In the genomic region with DNA sequence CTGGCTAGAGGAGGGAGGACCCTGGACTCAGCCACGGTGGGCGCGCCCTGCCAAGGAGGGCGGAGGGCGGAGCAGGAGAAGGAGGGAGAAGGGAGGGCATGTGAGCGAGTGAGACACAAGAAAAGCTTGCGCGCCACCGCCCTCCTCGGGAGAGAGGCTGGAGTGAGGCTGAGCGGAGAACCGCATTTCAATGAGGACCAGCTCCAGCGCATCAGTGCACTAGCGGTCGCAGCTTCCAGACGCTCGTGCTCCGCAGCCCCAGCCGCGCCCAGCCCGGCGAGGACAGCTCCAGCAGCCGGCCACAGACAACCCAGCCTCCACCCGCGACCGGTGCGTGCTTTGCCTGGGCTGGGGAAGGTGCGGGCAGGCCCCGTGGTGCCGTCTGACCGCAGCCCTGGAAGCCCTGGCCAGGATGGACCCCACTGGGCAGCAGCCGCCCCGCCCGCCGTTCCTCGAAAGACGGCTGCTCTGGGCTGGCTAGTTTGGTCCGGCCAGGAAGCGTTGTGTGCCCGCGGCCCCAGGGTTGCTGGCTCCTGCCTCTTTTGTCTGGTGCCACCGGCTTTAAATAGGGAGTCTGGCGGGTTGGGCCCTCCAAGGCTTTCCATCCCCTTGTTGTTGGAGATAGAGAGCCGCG, we compare ENCODE assay signal across 7 mouse cellular contexts. TPM values are rescaled to one million over a fixed set of nuclear protein-coding genes. Genes with fewer than 3 reads are reported as not detected.
DNase-seq lines count a peak whose midpoint lies in the region; ATAC-seq and TF ChIP-seq lines count a peak whose summit lies in the region.

No protein-coding gene starts in this region.

- no peaks in the 10 kb centered on the region for H3K9me3 ChIP-seq in embryonic facial prominence, embryonic 13.5 days
- H3K9me3 ChIP-seq in limb, embryonic 11.5 days (ENCODE audit: control insufficient read depth, low read length), result no peaks in the 10 kb centered on the region
- H3K9me3 ChIP-seq in midbrain, embryonic 16.5 days (replicated peaks; ENCODE audit: control insufficient read depth, low read length, poor library complexity, severe bottlenecking), result no peaks in the 10 kb centered on the region

- peak overlapping the region; percentile 81 for H3K9ac ChIP-seq in embryonic facial prominence, embryonic 13.5 days
- H3K9ac ChIP-seq in limb, embryonic 11.5 days (ENCODE audit: low read length), result peak overlapping the region; percentile 84
- peak overlapping the region; percentile 100 for H3K9ac ChIP-seq in midbrain, embryonic 16.5 days (ENCODE audit: low read depth, low read length)

- ATAC-seq in embryonic facial prominence, embryonic 13.5 days (ENCODE audit: insufficient number of reproducible peaks, insufficient read depth, low FRiP score, low TSS enrichment, low read depth), result peak; percentile 89
- peak; percentile 86 for ATAC-seq in limb, embryonic 11.5 days (ENCODE audit: insufficient number of reproducible peaks, low FRiP score, low TSS enrichment, low read depth)
- peak; percentile 95 for ATAC-seq in midbrain, embryonic 16.5 days

- 0 out of 2 replicates have a peak, but pooled peaks cover 3% of the 10 kb centered on the region for H3K27me3 ChIP-seq in embryonic facial prominence, embryonic 13.5 days
- H3K27me3 ChIP-seq in limb, embryonic 11.5 days (ENCODE audit: control insufficient read depth, insufficient read depth, low read length), result 0 out of 2 replicates have a peak, but pooled peaks cover 5% of the 10 kb centered on the region
- no peaks in the 10 kb centered on the region for H3K27me3 ChIP-seq in midbrain, embryonic 16.5 days (ENCODE audit: control insufficient read depth, insufficient read depth, low read depth, low read length)
- H3K27me3 ChIP-seq in testis, adult 2 months (ENCODE audit: control insufficient read depth, insufficient read depth, low read length), result no peaks in the 10 kb centered on the region; the same call in 1 of the 2 replicates

- WGBS in embryonic facial prominence, embryonic 13.5 days, result under 1% methylated on average over 45 of the region's 45 CpGs
- WGBS in limb, embryonic 11.5 days, result under 1% methylated on average over 45 of the region's 45 CpGs
- under 1% methylated on average over 45 of the region's 45 CpGs for WGBS in midbrain, embryonic 16.5 days

- peak overlapping the region; percentile 43 for H3K4me3 ChIP-seq in bone marrow macrophage, adult 2 months (ENCODE audit: insufficient read depth, low read length)
- peak overlapping the region; percentile 68 for H3K4me3 ChIP-seq in embryonic facial prominence, embryonic 13.5 days
- peak overlapping the region; percentile 70 for H3K4me3 ChIP-seq in limb, embryonic 11.5 days (ENCODE audit: low read depth, low read length)
- H3K4me3 ChIP-seq in midbrain, embryonic 16.5 days (ENCODE audit: low read depth, low read length), result peak overlapping the region; percentile 93
- peak overlapping the region; percentile 57 for H3K4me3 ChIP-seq in testis, adult 2 months (ENCODE audit: control insufficient read depth, low read depth, low read length)

- peaks cover 6% of the 10 kb centered on the region; the same call in 1 of the 2 replicates for H3K36me3 ChIP-seq in embryonic facial prominence, embryonic 13.5 days
- no peaks in the 10 kb centered on the region for H3K36me3 ChIP-seq in limb, embryonic 11.5 days (ENCODE audit: control insufficient read depth, insufficient read depth, low read length)
- H3K36me3 ChIP-seq in midbrain, embryonic 16.5 days (ENCODE audit: control insufficient read depth, insufficient read depth, low read length), result peaks cover 3% of the 10 kb centered on the region; the same call in 1 of the 2 replicates
- no peaks in the 10 kb centered on the region for H3K36me3 ChIP-seq in testis, adult 2 months (ENCODE audit: control insufficient read depth, insufficient read depth, low read length)

- H3K4me2 ChIP-seq in embryonic facial prominence, embryonic 13.5 days, result peak overlapping the region; percentile 94
- peak overlapping the region; percentile 95 for H3K4me2 ChIP-seq in limb, embryonic 11.5 days (ENCODE audit: low read depth, severe bottlenecking)
- H3K4me2 ChIP-seq in midbrain, embryonic 16.5 days (ENCODE audit: low read length), result peak overlapping the region; percentile 78

- peak; percentile 80 to 87 for DNase-seq in heart, adult 18-20 months
- peak; percentile 9 for DNase-seq in kidney, adult 18-20 months
- DNase-seq in limb, embryonic 11.5 days (ENCODE audit: low spot score), result peak; percentile 85

- TF ChIP-seq CTCF in bone marrow macrophage, adult 2 months (IDR thresholded peaks at IDR 0.05; ENCODE audit: low read depth, low read length), result no peak
- no peak for TF ChIP-seq CTCF in testis, adult 2 months (IDR thresholded peaks at IDR 0.05; ENCODE audit: control insufficient read depth, insufficient read depth, insufficient replicate concordance, low read depth, low read length)

- TF ChIP-seq POLR2A in bone marrow macrophage, adult 2 months (IDR thresholded peaks at IDR 0.05; ENCODE audit: borderline replicate concordance, low read depth, low read length), result no peak
- no peak for TF ChIP-seq POLR2A in testis, adult 2 months (IDR thresholded peaks at IDR 0.05; ENCODE audit: control insufficient read depth, low read depth, low read length)

- H3K4me1 ChIP-seq in bone marrow macrophage, adult 2 months (ENCODE audit: control insufficient read depth, insufficient read depth, low read length), result peaks cover 7% of the 10 kb centered on the region
- peaks cover 21% of the 10 kb centered on the region for H3K4me1 ChIP-seq in embryonic facial prominence, embryonic 13.5 days
- H3K4me1 ChIP-seq in limb, embryonic 11.5 days (ENCODE audit: control insufficient read depth, insufficient read depth, low read length), result 0 out of 2 replicates have a peak, but pooled peaks cover 5% of the 10 kb centered on the region
- peaks cover 37% of the 10 kb centered on the region for H3K4me1 ChIP-seq in midbrain, embryonic 16.5 days (ENCODE audit: control insufficient read depth, insufficient read depth, low read length)
- H3K4me1 ChIP-seq in testis, adult 2 months (ENCODE audit: control insufficient read depth, insufficient read depth, low read length), result peaks cover 9% of the 10 kb centered on the region

- H3K27ac ChIP-seq in bone marrow macrophage, adult 2 months (ENCODE audit: insufficient read depth, low read depth, low read length), result no peak overlapping the region
- H3K27ac ChIP-seq in embryonic facial prominence, embryonic 13.5 days, result peak overlapping the region; percentile 80
- H3K27ac ChIP-seq in limb, embryonic 11.5 days (replicated peaks; ENCODE audit: low read depth, low read length), result no peak overlapping the region
- H3K27ac ChIP-seq in midbrain, embryonic 16.5 days (ENCODE audit: low read length), result peak overlapping the region; percentile 100
- H3K27ac ChIP-seq in testis, adult 2 months (ENCODE audit: control insufficient read depth, insufficient read depth, low read depth, low read length), result no peak overlapping the region

RNA-seq across cellular contexts. Expression of a gene that starts 0.4 kb away (rescaled TPM):
- 1.0 and 1.3 TPM in 2 replicates for polyA plus RNA-seq in bone marrow macrophage, adult 2 months (2012; ENCODE audit: insufficient read depth, insufficient read length, missing spikeins)
- polyA plus RNA-seq in embryonic facial prominence, embryonic 13.5 days (2015; fragmentation: Nextera tagmentation; extraction: Ambion mirVana), result 56.1 and 60.0 TPM in 2 replicates
- 1 to 10 TPM; 4.3 to 5.8 TPM for total RNA-seq in heart, adult 18-20 months (2021)
- polyA plus RNA-seq in limb, embryonic 11.5 days (2014; fragmentation: Nextera tagmentation; extraction: Ambion mirVana), result 28.6 and 34.1 TPM in 2 replicates
- polyA plus RNA-seq in midbrain, embryonic 16.5 days (2015; fragmentation: Nextera tagmentation; extraction: Ambion mirVana), result 293 and 328 TPM in 2 replicates
- 3.0 and 3.4 TPM in 2 replicates for polyA plus RNA-seq in testis, adult 2 months (2012; rRNA removed)

Comparison
In these comparisons a context has a peak if more than half of its experiments do, and no peak if none do; other contexts are left out.
1. H3K27ac ChIP-seq: peak in embryonic facial prominence, embryonic 13.5 days (single experiment) and midbrain, embryonic 16.5 days (single experiment); none in bone marrow macrophage, adult 2 months (single experiment), limb, embryonic 11.5 days (single experiment) and testis, adult 2 months (single experiment).
2. H3K4me3 ChIP-seq: peak in every context shown above with its lines; median percentile 93 in midbrain, embryonic 16.5 days; 70 in limb, embryonic 11.5 days; 68 in embryonic facial prominence, embryonic 13.5 days; 57 in testis, adult 2 months; 43 in bone marrow macrophage, adult 2 months.
3. DNase-seq: peak in every context shown above with its lines; median percentile 85 in limb, embryonic 11.5 days; 84 in heart, adult 18-20 months; 9 in kidney, adult 18-20 months.
4. Peak in every context shown above with its lines, with median percentiles within 50 percentile points of each other: ATAC-seq, H3K4me2 ChIP-seq and H3K9ac ChIP-seq.